Mouse (Mus musculus) ES-CJ7 (cell line): Measurements from ENCODE around the gene Mfsd9.

Experiments
- DNase-seq: peaks from one replicate; pipeline ENCODE4 v3.0.0; 2011; ENCODE audit warnings: low read depth, low spot score

Mfsd9 gene

DNA sequence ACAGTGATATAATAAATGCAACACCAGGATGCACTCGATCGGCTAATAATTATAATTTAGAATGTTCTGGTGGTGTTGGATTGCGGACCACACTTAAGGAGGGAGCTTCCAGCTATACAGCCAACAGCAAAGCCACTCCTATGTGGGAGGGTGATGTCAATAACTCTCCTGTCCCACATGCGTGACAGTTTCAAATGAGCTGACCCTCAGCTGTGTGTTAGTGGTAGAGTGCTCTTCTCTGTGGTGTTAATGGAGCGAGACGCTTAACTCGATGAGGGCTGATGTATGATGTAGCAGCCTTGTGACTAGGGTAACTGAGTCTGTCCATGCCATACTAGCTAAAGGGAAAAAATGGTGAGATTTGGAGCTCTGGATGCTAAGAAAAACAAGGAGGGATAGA, 7.0 kb downstream of the Mfsd9 start:
- DNase-seq, result no peak

DNA sequence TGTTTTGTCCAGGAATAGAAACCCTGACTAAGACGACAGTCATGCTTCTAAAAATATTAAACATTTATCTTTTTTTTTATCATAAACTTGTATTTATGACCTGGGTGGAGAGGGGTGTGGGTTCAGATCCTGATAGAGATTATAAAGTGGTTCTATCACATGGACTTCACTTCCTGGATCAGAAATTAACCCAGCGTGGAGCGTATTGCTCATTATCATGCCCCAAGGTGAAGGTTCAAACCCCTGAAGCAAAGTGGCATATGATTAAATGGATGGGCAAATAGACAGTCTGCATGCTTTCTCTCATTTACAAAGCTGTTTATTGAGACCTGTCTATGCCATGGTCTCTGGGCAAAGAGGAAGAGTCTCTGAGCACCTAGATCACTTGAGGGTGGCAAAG, 13.7 kb downstream of the Mfsd9 start:
- no peak for DNase-seq

DNA sequence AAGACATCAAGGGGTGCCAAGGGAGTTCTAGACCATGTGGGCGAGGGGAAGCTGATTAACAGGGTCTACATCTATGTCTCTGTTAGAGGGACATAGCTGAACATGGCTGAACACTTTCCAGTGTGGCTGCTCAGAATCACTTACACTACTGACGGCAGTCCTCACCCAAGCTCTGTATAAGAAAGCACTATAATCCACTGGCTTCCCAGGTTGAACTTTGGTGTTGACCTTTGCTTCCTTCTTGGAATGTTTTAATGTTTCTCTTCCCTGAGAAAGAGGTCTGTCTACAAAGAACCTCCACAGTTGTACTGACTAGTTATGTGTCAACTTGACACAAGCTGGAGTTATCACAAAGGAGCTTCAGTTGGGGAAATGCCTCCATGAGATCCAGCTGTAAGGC, 14.4 kb downstream of the Mfsd9 start:
- DNase-seq, result no peak

DNA sequence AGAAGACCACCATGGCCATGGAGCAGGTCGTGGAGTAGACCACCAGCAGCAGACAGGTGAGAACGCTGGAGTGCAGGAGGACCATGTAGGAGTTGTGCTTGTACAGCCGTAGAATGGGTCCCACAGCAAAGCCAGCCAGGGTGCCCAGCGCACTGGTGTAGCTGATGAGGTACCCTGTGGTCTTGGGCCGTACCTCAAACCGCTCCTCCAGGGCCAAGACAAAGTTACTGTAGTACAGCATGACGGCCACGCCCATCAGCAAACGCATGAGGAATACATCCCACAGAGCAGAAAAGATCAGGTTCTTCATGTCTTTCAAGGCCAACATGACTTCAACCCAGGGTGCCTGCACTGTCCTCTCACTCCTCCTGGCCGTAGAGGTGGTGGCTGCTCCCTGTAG, 16.4 kb downstream of the Mfsd9 start:
- DNase-seq, result no peak

DNA sequence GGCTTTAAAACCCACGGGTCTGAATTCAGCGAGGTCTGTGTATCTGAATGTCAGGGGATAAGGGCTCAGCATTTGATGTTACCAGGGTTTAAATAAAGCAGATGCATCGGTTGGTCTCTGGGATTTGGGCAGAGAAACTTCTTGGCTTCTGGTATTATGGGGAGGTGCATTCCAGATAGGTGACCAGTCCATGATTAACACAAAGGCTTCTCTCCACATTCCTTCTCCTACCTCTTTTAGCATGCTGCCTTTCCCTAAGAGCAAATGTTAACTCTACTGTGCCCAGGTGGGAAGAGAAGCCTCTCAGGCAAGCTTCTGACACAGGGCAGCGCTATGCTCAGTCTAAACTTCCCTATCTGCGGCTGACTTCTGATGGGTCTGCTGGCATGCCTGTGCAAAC, 17.3 kb downstream of the Mfsd9 start:
- DNase-seq, result no peak

DNA sequence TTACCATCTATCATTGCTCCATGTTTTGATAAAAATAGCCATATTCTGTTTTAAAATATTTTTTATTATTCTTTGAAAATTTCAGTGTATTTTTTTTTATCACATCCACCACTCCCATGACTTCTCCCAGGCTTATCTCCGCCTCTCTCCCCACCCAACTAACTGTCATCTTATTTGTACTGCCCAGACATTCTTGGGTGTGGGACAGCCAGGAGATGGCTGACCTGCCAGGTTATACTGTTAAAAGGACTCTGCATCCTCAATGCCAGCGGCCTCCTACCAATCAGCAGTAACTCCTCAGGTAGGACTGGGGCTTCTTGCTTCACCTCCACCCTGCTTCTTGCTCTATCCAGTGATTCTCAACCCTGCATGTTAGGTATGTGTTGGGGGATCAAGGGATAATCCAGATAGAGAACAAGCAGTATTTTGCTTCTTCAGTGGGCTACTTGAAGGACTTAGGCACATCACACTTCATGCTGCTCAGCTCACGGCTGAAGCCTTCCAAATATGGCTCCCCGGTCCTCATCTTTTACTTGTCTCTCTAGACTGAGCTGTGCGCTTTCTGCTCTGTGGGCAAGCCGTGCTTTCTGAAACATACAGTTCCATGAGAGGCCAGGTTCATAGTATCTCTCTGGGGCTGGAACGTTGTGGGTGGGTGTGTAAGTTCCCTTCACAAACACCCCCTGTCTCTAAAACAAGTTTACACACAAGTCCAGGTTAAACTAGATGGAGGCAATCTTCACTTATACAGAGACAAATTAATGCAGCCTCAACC, 19.1 kb downstream of the Mfsd9 start:
- no peak for DNase-seq

DNA sequence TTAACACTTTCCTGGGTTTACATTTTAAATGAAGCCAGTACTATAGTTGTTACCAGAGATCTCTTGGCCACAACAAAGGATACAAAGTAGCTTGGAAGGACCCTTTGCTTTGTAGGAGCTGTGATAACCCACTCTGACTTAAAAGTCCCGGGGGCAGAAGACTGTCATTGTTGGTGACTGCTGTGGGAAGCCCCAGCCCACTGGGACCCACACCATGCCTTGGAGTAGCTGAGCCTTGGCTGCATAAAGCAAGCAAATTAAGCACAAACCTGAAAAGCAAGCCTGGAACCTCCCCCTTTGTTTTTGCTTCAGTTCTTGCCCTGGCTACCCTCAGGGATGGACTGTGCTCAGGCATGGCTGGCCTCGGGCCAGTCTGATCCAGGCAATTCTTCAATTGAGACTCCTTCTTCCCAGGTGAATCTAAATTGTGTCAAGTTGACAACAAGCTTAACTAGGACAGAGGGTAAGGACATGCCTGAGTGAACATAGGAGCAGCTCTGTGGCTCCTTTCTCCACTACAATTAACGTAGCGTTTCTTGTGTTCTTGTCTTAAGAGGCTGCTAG, 21.1 kb downstream of the Mfsd9 start:
- DNase-seq, result no peak

DNA sequence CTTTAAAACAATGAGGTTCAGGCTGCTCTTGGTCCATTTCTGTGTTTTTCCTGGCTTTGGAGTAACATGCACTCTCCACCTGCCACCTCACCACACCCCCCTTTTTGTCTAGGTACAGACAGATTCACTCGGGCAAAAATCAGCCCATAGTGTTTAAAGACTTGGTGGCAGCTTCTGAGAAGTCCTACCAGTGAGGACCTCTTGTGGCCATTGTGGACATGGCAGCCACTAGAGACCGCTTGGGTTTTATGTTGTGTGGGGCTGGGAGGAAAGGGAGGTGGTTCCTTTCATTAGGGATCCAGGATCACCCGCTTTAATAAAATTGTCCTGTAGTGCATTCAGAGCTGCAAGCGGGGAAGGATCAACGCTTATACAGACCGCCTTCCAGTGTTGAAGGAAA, 21.9 kb downstream of the Mfsd9 start:
- DNase-seq, result peak; percentile 80

DNA sequence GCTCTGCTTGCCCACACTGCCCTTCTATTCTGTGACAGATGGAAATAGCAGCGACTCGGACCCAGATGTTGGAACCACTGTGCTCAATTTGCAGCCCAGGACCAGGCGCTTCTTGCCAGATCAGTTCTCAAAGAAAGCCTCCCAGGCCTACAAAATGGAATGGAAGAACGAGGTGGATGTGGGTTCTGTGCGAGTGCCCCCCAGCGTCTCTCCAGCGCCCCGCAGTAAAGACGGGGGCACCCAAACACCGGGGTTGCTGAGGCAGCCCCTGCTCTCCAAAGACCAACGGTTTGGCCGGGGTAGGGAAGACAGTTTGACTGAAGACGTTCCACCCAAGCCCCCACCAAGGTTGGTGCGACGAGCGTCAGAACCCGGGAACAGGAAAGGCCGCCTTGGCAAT, 22.9 kb downstream of the Mfsd9 start:
- DNase-seq, result no peak

DNA sequence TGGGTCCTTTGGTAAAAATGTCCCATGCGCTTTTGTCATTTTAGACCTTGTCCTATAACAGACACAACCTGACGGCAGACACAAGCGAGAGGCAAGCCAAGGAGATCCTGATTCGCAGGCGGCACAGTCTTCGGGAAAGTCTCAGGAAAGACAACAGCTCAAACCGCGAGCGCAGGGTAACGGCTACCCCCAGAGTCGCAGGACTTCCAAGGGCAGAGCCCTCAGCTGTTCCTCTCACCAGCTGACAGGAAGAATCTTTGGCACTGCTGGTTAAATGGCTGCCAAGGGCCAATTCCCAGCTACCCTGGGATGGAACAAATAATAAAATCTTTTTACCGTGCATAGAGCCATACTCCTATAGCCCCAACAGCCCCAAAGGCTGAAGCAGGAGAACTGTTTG, 25.0 kb downstream of the Mfsd9 start:
- DNase-seq, result no peak

DNA sequence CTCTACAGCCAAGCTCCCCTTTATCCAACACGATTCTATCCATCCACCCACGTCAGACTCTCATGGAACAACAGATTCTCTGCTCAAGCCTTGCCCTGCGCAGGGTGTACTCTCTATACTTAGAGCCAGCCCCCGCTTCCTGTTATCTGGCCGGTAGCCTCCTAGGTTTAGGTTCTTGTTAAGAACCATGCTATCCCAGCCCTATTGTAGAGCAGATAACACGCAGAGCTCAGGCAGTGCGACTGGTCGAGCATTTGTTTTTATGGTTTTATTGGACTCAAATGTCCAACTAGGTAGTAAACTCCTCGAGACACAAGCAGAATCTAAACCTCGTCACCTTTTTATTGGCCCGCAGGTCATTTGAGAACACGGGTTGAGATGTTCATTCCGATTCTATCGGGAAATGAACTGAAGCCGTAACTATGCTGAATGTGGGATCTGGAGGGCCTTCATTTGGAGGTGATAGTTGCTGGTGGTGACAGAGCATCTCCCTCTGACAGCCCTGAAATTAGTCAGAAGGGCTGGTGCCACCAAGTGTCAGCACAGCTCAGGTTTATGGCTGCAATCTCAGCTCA, 25.7 kb downstream of the Mfsd9 start:
- no peak for DNase-seq

DNA sequence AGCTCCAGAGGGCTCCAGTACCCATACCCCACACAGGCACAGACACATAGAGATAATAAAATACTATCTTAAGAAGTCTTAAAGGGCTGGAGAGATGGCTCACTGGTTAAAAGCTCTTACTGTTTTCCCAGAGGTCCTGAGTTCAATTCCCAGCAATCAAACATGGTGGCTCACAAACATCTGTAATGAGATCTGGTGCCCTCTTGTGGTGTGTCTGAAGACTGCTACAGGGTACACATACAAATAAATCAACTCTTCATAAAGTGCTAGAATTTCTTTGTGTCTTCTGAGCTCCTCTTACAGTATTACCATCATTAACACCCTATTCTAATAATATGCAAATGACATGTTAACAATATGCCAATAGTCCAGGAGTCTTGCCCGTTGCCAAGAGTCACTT, 26.4 kb downstream of the Mfsd9 start:
- DNase-seq, result no peak

DNA sequence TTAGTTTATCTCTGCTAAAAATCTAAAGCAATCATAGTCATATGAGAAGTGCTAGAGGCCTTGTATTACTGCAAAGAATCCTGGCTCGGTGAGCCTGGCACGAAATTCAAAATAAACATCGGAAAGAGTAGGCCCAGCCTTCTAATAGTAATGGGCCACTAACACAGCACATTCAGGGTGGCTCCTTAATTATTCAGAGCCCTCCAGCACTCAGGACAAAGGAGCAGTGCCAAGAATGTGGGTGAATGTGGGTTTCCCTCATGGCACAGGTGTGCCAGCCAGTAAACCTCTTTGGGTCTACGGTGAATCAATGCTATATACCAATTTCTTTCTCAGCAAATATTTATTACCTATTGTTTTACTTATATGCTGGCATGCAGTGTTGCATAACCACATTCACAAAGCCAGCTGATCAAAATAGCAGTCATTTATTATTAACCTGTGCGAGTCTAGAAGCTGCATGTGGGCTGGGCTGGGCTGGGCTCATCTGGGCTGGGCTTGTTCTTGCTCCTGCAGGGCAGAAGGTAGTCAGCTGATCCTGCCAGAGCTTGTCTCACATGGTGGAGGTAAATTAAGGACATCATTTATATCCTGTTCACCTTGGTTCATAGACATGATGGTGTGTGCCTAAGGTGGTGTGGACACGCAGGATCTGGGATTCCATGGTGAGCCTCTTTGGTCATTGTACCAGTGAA, 30.6 kb downstream of the Mfsd9 start:
- DNase-seq, result no peak

DNA sequence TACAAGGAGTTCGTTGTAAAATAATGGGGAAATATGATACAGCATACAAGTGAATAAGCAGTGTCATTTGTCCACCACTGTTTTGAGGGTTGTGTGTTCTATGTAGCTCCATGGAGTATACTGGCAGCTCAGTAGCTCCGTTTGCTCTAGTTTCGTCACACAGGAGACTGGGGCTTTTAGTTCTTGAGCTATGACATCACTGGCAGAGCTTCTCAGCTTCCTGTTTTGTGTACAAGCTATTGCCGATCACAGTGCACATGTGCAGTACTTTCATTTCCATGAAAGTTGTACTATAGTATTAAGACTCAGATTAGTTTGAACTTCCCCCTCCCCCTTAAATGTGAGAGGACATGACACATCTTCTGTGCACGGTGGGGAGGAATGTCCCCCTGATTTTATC, 44.4 kb downstream of the Mfsd9 start:
- no peak for DNase-seq

DNA sequence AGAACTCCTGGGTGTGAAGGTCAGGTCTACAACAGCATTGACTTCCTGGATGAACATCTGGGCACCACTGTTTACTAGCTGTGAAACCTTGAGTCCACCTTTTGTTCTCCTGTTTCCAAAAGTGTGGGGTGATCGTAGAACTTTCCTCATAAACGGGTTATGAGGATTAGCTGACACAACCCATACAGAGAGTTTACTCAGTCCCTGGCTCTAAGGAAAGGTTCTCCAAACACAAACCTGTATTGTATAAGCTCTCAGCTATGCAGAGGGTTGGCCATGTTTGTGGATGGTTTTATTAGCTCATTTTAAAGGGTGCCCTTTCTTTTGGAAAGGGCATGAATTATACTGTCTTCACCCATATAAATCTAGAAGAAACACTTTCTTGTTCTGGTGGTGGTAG, 49.7 kb downstream of the Mfsd9 start:
- DNase-seq, result no peak

DNA sequence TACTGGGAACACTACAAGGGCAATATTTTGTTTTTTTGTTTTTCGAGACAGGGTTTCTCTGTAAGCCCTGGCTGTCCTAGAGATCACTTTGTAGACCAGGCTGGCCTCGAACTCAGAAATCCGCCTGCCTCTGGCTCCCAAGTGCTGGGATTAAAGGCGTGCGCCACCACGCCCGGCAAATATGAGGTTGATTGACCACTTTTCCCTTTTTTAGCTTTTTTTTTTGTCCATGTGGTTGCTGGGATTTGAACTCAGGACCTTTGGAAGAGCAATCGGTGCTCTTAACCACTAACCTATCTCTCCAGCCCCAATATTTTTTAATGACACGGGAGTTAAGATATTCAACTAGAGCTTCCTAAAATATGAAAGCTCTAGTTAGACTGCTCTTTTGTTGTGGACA, 52.2 kb downstream of the Mfsd9 start:
- peak; percentile 15 for DNase-seq

DNA sequence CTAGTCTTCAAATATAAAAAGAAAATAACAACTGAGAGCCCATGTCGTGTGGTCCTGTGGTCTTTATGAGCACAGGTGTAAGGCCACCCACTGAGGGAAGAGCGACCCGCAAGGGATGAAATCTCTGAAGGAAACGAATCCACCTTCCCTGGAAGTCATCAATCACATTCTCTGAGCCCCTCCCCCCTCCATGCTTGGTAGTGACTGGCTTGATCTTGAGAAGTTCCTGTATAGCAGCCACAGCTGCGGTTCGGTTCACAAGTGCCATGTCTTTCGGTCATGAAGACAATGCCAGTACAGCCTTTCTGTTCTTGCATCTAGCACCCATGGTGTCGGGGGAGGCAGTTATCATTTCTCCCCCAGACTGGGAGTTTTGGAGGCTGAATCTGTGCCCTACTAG, 52.8 kb downstream of the Mfsd9 start:
- DNase-seq, result no peak

DNA sequence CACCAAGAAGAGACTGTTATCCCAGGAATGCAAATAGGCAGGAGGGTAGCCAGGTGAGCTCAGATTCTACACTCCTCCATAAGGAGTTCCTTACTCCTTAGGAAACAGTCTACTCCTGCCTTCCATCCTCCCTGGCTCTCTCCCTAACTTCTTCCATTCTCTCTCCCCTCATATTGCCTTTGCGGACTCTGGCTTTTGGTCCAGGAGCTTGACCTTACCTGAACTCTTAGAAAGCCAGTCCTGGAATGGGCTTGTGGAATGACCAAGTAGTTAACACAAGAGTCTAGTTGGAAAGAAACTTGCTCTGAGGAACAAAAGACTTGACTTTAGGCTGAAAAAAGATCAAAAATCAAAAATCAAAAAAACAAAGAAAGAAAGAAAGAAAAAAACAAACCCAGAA, 61.9 kb downstream of the Mfsd9 start:
- DNase-seq, result no peak

DNA sequence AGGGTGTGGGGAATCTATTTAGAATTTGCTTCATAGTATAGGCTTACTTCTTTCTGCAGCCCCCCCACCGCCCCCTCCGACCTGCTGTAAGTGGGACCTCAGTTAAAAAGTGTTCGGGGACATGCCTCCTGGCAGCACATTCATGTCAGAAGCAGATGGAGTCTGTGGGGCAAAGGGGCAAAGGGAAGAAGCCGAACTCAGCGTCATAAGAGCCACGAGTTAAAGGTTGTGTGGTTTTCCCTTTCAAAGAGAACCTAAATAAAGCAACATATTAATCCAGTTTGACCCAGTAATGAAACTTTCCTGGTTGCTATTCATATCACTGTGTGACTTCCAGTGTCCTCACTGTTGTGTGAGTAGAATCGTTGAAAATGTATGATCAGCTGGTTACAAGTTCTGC, 63.1 kb downstream of the Mfsd9 start:
- DNase-seq, result no peak

DNA sequence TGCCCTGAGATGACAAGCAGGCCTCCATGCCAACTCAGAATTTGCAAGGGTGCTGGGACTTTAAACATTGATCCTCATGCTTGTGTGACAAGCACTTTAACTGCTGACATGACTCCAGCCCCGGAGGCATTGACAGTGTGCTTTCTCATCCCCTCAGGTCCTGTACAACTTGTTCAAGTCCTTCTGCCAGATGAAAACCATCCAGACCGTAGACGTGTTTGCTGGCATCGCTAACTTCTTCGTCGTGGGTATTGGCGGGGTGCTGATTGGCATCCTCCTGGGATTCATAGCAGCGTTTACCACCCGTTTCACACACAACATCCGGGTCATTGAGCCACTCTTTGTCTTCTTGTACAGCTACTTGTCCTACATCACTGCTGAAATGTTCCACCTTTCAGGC, 64.4 kb downstream of the Mfsd9 start:
- no peak for DNase-seq
